Mouse (Mus musculus): ENCODE data around the gene Gsx2. TPM values are rescaled to one million over a fixed set of nuclear protein-coding genes. Genes with fewer than 3 reads are reported as not detected.

The Gsx2 gene
- total RNA-seq (2023) = not detected

DNA sequence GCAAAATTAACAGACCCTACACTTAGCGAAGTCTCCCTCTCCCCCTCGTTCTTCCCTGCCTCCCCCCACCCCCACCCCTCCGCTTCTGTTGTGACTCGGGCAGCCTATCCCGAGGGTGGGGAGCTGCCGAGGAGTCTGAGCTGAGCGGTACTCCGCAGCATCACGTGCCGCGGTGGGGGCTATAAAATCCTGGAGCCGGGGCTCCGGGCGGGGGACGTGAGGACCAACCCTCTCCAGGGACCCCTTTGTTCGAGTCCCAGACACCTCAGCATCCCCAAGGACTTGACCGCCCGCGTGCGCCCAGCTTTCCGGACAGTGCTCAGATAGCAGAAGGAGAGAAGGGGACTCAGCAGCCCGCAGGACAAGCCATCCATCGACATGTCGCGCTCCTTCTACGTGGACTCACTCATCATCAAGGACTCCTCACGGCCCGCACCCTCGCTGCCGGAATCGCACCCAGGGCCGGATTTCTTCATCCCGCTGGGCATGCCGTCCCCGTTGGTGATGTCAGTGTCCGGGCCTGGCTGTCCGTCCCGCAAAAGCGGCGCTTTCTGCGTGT, at the start of gene Gsx2:
Gsx2 (plus strand) TSS at position 219 of the 559 bp plus-strand sequence.

GRCm38 (mm10) chr5:75044310-75044904, 31.0 kb upstream of the Gsx2 start, which contains the start of gene Chic2:
TSS of gene Chic2 (minus strand) at chr5:75044774.

Other genes starting within 250 kb of the Gsx2 start
- gene Chic2, start 30.8 kb upstream of the Gsx2 start, total RNA-seq (2023) = 68.6 TPM
- 0.09 TPM for gene Pdgfra, start 76.7 kb downstream of the Gsx2 start, total RNA-seq (2023)